Mouse (Mus musculus): ENCODE results near the gene Lcn11.
"Not testable (repeated sequence)": the region's sequence is repeated elsewhere in the genome, so short reads cannot be mapped to it uniquely, and the experiment has no call there.

Lcn11 gene

DNA sequence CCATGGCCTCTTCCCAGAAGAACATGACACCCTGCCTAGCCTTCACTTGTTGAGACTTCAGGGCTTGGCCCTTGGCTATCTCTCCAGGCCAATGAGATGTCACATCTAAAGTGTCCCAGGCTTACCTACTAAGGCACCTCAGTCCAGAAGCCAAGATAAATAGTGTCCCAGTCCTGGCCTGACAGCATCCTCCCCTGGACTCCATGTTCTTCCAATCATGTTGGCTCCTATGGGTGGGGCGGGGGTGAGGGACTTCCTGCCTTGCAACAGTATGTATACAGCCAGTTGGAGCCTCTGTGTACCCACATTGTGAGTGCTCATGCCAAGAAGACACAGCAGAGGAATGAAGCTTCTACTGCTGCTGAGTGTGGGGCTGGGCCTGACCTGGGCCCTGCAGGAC, at the start of gene Lcn11:
Lcn11 (plus strand) TSS at position 301 of the 400 bp plus-strand sequence.
- no peak for DNase-seq (ENCODE audit: low spot score in 2 of 2)

DNA sequence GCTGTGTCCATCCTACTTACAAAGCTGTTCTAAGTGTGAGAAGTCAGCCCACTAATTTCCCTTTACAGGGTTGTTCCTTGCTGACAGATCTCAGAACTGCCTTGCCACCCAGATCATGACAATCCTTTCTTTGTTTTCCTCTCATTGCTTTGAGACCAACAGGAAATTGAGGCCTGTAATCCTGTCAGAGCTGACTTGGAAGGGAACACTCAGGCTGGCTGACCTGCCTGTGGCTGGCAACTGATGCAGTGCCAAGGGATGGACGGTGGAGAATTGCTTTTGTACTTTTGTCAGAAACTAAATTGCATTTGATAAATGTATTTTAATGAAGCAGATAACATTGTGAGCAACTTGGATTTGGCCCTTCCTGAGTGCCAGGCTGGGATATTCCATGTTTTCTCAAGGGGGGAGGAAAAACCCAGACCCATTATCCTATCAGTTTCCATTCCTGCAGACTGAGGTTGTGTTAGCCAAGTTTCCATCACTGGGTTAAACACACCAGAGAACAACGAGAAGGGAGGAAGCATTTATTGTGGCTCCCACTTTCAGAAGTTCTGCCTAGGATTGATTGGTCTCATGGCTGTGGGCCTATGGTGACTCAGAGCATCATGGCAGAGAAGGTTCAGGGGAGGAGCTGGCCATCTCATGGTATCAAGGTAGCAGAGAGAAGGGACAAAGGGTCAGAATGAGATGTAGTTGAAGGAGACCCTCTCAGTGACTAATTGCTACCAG, 43.5 kb upstream of the Lcn11 start:
- DNase-seq (ENCODE audit: low spot score in 2 of 2): no peak

DNA sequence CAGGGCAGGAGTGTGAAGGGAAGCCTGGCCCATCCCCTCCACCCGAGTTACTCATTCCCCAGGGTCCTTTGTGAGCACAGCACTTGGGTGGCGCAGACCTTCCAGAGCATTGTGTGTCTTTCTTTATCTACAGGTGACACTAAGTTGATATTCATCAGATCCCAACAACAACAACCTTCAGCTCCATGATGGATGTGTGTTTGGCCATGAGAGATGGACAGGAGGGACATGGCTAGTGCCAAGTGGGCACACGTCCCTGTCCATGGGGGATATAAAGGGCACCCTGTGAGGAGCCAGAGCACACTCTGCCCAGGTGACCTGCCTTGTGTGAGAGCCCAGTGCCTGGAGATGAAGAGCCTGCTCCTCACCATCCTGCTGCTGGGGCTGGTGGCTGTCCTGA, 40.1 kb upstream of the Lcn11 start, which contains the start of gene Obp2b:
Obp2b (plus strand) TSS at position 301 of the 400 bp plus-strand sequence.
- DNase-seq (ENCODE audit: low spot score in 2 of 2): not testable (repeated sequence)

GRCm38 (mm10) chr2:25741671-25742070, 35.1 kb upstream of the Lcn11 start:
- DNase-seq (ENCODE audit: low spot score in 2 of 2): no peak

DNA sequence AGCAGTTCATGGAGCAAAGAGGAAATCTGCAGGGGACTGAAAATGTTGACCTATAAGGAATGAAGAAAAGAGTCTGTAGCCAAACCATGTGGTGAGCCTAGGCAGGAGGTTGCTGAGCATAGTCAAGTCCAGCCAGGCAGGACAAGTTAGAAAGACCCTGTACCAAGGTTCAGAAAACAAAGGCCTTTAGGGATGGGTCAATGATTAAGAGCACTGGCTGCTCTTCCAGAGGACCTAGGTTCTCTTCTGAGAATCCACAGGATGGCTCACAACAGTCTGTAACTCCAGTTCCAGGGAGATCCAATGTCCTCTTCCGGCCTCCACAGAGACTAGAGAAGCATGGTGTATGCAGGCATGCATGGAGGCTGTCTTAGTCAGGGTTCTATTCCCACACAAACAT, 22.6 kb upstream of the Lcn11 start:
- DNase-seq (ENCODE audit: low spot score in 2 of 2): no peak

DNA sequence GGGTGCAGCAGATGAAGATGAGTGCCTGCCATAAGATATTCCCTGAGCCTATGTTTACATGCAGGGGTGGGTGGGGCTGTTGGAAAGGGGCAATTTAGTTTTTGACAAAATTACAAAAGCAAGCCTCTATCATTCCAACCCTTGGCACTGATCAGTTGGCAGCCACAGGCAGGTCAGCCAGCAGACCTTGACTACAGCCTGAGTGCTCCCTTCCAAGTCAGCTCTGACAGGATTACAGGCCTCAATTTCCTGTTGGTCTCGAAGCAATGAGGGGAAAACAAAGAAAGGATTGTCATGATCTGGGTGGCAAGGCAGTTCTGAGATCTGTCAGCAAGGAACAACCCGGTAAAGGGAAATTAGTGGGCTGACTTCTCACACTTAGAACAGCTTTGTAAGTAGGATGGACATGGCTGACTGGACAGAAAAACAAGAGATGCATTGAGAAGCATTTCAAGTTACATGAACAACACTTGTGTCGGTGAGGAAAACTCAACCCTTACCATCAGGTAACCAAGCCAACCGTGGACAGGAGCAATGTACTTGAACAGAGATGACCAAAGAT, 18.7 kb upstream of the Lcn11 start:
- no peak for DNase-seq (ENCODE audit: low spot score in 2 of 2)

DNA sequence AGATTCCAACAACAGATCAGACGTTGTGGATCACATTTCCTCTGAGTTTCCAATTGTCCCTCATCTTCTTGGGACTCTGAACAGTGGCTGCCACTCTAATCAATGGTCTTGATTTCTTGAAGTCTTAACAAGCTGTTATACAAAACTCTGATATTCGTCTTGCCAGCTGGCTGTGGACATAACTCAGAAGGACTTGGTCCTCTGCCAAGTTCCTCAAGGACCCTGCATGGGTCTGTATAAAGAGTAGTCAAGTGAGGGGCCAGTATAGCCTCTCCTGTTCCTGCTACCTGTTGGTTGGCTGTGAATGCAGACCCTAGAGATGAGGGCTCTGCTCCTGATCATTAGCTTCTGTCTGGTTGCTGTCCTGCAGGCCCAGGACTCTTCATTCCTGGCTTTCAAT, 11.5 kb upstream of the Lcn11 start, which contains the start of gene Lcn3:
Lcn3 (plus strand) TSS at position 301 of the 400 bp plus-strand sequence.
- no peak for DNase-seq (ENCODE audit: low spot score in 2 of 2)

DNA sequence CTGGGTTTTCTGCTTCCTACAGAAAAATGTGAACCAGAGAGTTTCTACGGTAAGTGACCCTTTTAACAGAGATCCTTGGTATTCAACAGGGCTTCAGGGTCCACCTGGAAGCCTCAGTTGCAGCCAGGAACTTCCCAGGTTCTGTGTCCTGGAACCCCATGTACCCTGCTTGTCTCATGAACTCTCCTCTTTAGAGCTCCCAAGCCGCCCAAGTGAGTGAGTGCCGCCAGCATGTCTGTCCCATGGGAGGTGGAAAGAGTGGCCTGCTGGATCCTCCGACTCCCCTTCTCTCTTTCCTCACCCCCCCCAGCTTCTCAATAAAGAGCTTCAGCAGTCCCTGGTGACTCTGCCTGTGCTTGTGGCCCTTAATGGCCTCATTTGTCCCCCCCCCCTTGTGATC, 9.1 kb upstream of the Lcn11 start:
- DNase-seq (ENCODE audit: low spot score in 2 of 2): no peak

DNA sequence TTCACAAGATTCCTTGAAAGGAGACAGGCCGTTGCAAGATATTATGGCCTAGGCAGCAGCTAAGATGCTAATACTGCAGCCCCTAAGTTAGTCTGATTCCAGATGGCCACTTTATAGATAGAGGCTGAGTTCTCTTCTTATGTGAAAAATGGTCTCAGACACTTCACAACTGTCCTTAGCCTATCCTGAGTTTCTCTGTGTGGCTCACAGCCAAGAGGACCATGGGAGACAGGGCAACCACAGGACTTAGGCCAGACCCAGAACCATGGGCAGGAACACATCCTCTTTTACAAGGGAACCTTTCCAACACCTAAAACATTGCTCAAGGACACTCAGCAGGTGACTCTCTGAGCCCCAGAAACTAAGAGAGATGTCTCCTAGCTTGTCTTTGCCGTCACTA, 3.3 kb upstream of the Lcn11 start:
- no peak for DNase-seq (ENCODE audit: low spot score in 2 of 2)

- DNase-seq (ENCODE audit: low spot score in 2 of 2): no peak
These were observed 2.2 kb upstream of the Lcn11 start for GRCm38 (mm10) chr2:25774640-25775039.

DNA sequence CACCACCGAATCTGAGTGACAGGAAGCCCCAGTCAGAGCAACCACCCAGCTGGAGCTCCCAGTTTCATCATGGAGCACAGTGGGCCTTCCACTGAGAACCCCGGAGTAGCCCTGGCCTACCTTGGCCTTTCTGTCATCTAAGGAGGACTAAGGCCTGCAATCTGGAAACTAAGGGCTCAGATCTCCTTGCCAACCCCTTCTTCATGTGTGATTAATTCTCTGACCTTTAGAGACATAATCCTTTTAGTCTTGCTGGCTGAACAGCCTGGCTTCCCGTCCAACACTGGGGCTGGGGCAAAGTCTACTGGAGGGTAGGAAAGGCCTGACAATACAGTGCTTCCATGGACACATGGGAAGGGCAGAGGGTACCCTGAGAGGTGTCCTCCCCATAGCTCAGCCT, 826 bp upstream of the Lcn11 start:
- DNase-seq (ENCODE audit: low spot score in 2 of 2): no peak

- DNase-seq (ENCODE audit: low spot score in 2 of 2): no peak
These were observed 2.3 kb downstream of the Lcn11 start for GRCm38 (mm10) chr2:25779076-25779475.

- no peak for DNase-seq (ENCODE audit: low spot score in 2 of 2)
These were observed 4.1 kb downstream of the Lcn11 start for GRCm38 (mm10) chr2:25780921-25781320.

DNA sequence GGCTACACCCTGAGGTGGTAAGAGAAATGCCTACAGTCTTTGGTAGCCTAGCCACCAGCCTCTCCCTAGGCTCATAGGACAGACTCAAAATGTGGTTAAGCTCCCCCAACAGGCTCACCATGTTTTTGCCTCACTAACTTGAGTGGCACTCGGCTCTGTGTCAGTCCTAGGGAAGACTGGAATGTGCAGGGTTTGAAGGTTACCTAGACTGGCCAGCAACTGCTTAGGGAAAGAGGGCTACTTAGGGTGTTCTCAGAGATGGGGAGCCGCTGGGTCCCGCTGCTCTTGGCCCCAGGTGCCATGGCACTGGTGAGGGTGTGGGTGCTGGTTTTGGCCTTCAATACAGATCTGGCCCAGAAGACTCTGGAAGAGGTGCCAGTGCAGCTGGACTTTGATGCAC, 5.1 kb downstream of the Lcn11 start, which contains the start of gene Gm13539:
Gm13539 (plus strand) TSS at position 301 of the 400 bp plus-strand sequence.
- DNase-seq (ENCODE audit: low spot score in 2 of 2): no peak

GRCm38 (mm10) chr2:25785573-25786322, 8.9 kb downstream of the Lcn11 start:
- DNase-seq (ENCODE audit: low spot score in 2 of 2): no peak

GRCm38 (mm10) chr2:25789092-25789491, 12.3 kb downstream of the Lcn11 start:
- no peak for DNase-seq (ENCODE audit: low spot score in 2 of 2)

- peak in 1 of 2 experiments; percentile 8 for DNase-seq (ENCODE audit: low spot score in 2 of 2)
These were observed 20.8 kb downstream of the Lcn11 start for GRCm38 (mm10) chr2:25797635-25798034.

DNA sequence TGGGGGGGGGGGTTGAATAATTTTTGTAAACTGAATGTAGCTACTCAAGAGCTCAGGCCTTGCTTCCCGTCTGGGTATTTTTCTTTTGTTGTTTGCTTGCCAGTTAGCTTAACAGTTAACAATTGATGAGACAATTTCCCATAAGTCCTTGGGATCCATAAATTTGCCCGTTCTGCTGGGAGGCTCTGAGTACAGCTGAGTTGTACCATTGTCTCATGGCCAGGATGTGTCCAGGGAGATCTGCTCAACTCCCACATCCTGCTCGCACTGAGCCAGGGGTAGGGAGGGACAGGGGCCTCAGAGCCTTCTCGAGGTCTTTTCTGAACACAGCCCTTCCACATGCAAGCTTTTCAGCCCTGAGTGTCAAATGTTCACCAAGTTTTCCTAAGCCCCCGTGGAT, 21.2 kb downstream of the Lcn11 start:
- no peak for DNase-seq (ENCODE audit: low spot score in 2 of 2)

- DNase-seq (ENCODE audit: low spot score in 2 of 2): no peak
These were observed 34.9 kb downstream of the Lcn11 start for GRCm38 (mm10) chr2:25811711-25812110.

- no peak for DNase-seq (ENCODE audit: low spot score in 2 of 2)
These were observed 36.5 kb downstream of the Lcn11 start for GRCm38 (mm10) chr2:25813364-25813763.

DNA sequence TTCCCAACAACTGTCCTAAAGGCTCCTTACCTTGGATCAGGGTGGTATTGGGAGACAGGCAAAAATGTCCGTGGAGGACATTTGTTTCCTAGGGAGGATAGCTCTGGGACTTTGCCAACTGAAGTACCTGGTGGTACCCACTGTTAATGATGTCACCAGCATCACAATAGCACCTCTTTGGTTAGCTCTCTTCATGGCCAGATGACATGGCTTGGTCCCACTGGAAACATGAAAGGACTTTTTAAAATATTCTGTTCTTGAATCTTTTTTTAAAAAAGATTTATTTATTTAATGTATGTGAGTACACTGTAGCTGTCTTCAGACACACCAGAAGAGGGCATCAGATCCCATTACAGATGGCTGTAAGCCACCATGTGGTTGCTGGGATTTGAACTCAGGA, 38.9 kb downstream of the Lcn11 start, which contains the start of gene Glt6d1:
Glt6d1 (minus strand) TSS at position 101 of the 400 bp plus-strand sequence.
- not testable (repeated sequence) for DNase-seq (ENCODE audit: low spot score in 2 of 2)

- DNase-seq (ENCODE audit: low spot score in 2 of 2): peak; percentile 13 to 19
These were observed 46.0 kb downstream of the Lcn11 start, which contains the start of gene Lcn9 for GRCm38 (mm10) chr2:25822806-25823205. Gene Lcn9, plus strand, starts transcription at chr2:25823153.

All from heart, adult 9 months (tissue).